Mouse (Mus musculus) neutrophil, adult 5-6 weeks (primary cell): ENCODE data around the gene Znhit2. TPM values are rescaled to one million over a fixed set of nuclear protein-coding genes. Genes with fewer than 3 reads are reported as not detected.
"Not testable (repeated sequence)": the region's sequence is repeated elsewhere in the genome, so short reads cannot be mapped to it uniquely, and the experiment has no call there.

Source experiments
- ATAC-seq: fragments of 151-379, 151-347 bp; 2 replicates; pipeline ENCODE4 v1.8.0; 2017; ENCODE audit warnings: mild to moderate bottlenecking, moderate TSS enrichment; ENCODE audit not compliant: insufficient number of reproducible peaks, poor library complexity, low FRiP score, severe bottlenecking; ENCODE audit errors: extremely low read depth
- total RNA-seq: library from RNA; stranded (forward); fragments of 200-1000 nt; gene quantifications from 2 replicates; pipeline ENCODE4 v1.2.3, GENCODE M21; 2017

Gene Znhit2
- total RNA-seq = 18.4 and 20.3 TPM in 2 replicates

GRCm38 (mm10) chr19:6061021-6061533 is at the start of gene Znhit2:
Znhit2 (plus strand) TSS chr19:6061192.
- peak; percentile 72 for ATAC-seq

- ATAC-seq = no peak
These were observed 47.3 kb upstream of the Znhit2 start for GRCm38 (mm10) chr19:6013691-6014090.

- ATAC-seq = peak; percentile 32; the same call in 1 of the 2 replicates
These were observed 45.9 kb upstream of the Znhit2 start for GRCm38 (mm10) chr19:6014991-6015510.

GRCm38 (mm10) chr19:6015511-6016315 is 45.3 kb upstream of the Znhit2 start, which contains the start of gene Capn1:
Capn1 (minus strand) TSS chr19:6015897.
- peak; percentile 34 for ATAC-seq

- no peak for ATAC-seq
These were observed 44.5 kb upstream of the Znhit2 start for GRCm38 (mm10) chr19:6016532-6016931.

- peak; percentile 68 for ATAC-seq
These were observed 42.6 kb upstream of the Znhit2 start for GRCm38 (mm10) chr19:6018142-6019089.

- ATAC-seq = no peak
These were observed 40.7 kb upstream of the Znhit2 start for GRCm38 (mm10) chr19:6020276-6020675.

GRCm38 (mm10) chr19:6023059-6023458 is 37.9 kb upstream of the Znhit2 start:
- no peak for ATAC-seq

- ATAC-seq = no peak
These were observed 37.1 kb upstream of the Znhit2 start for GRCm38 (mm10) chr19:6023930-6024329.

GRCm38 (mm10) chr19:6028991-6029390 is 32.0 kb upstream of the Znhit2 start:
- no peak for ATAC-seq

GRCm38 (mm10) chr19:6029426-6029825 is 31.6 kb upstream of the Znhit2 start:
- no peak for ATAC-seq

- no peak for ATAC-seq
These were observed 30.3 kb upstream of the Znhit2 start for GRCm38 (mm10) chr19:6030520-6031280.

GRCm38 (mm10) chr19:6035966-6036585 is 24.9 kb upstream of the Znhit2 start:
- ATAC-seq = no peak

GRCm38 (mm10) chr19:6037695-6038094 is 23.3 kb upstream of the Znhit2 start:
- no peak for ATAC-seq

- ATAC-seq = no peak
These were observed 22.7 kb upstream of the Znhit2 start for GRCm38 (mm10) chr19:6038326-6038725.

GRCm38 (mm10) chr19:6040002-6040401 is 21.0 kb upstream of the Znhit2 start:
- ATAC-seq = no peak

GRCm38 (mm10) chr19:6042293-6042692 is 18.7 kb upstream of the Znhit2 start:
- no peak for ATAC-seq

GRCm38 (mm10) chr19:6044102-6044501 is 16.9 kb upstream of the Znhit2 start:
- ATAC-seq = not testable (repeated sequence)
